Mouse (Mus musculus): ENCODE results near the gene Ldlrap1. TPM values are rescaled to one million over a fixed set of nuclear protein-coding genes. Genes with fewer than 3 reads are reported as not detected.
A peak's percentile ranks its signal among the peaks of the same experiment; 100 is the strongest.

Gene Ldlrap1
- polyA plus RNA-seq, 1 experiment from 2014 or later: 5.7 TPM

- no peak for DNase-seq (ENCODE audit: low spot score, missing footprints)
- Histone ChIP-seq H3K27me3 (ENCODE audit: control insufficient read depth, insufficient read depth, low read length) (no peaks in the 10 kb centered on the region), H3K9me3 (ENCODE audit: control insufficient read depth, low read length) (no peaks in the 10 kb centered on the region), H3K9ac (ENCODE audit: low read length) (no peak overlapping the region), H3K4me2 (no peak overlapping the region), H3K36me3 (ENCODE audit: control insufficient read depth, insufficient read depth, low read length) (no peaks in the 10 kb centered on the region), H3K4me1 (ENCODE audit: control insufficient read depth, insufficient read depth, low read length) (peaks cover 6% of the 10 kb centered on the region; the same call in 1 of the 2 replicates), H3K27ac (ENCODE audit: low read depth, low read length) (no peak overlapping the region), H3K4me3 (ENCODE audit: low read depth, low read length) (no peak overlapping the region)
- WGBS: 86% methylated on average over 16 of the region's 16 CpGs
- ATAC-seq (ENCODE audit: low FRiP score): no peak
Observed at GRCm38 (mm10) chr4:134745900-134746661, 21.7 kb downstream of the Ldlrap1 start.

GRCm38 (mm10) chr4:134743881-134744633 is 23.8 kb downstream of the Ldlrap1 start:
- H3K4me3 ChIP-seq (ENCODE audit: low read depth, low read length): no peak overlapping the region
- no peaks in the 10 kb centered on the region for H3K36me3 ChIP-seq (ENCODE audit: control insufficient read depth, insufficient read depth, low read length)
- no peak overlapping the region for H3K27ac ChIP-seq (ENCODE audit: low read depth, low read length)
- 50% methylated on average over 16 of the region's 16 CpGs for WGBS
- no peak for ATAC-seq (ENCODE audit: low FRiP score)
- peaks cover 6% of the 10 kb centered on the region; the same call in 1 of the 2 replicates for H3K4me1 ChIP-seq (ENCODE audit: control insufficient read depth, insufficient read depth, low read length)
- DNase-seq (ENCODE audit: low spot score, missing footprints): no peak
- no peak overlapping the region for H3K4me2 ChIP-seq
- 0 out of 2 replicates have a peak overlapping the region, but pooled peaks have one; percentile 9 for H3K9ac ChIP-seq (ENCODE audit: low read length)
- no peaks in the 10 kb centered on the region for H3K9me3 ChIP-seq (ENCODE audit: control insufficient read depth, low read length)
- no peaks in the 10 kb centered on the region for H3K27me3 ChIP-seq (ENCODE audit: control insufficient read depth, insufficient read depth, low read length)

GRCm38 (mm10) chr4:134741949-134742348 is 25.9 kb downstream of the Ldlrap1 start:
- H3K9me3 ChIP-seq (ENCODE audit: control insufficient read depth, low read length): no peaks in the 10 kb centered on the region
- H3K27me3 ChIP-seq (ENCODE audit: control insufficient read depth, insufficient read depth, low read length): no peaks in the 10 kb centered on the region
- ATAC-seq (ENCODE audit: low FRiP score): no peak
- no peak for DNase-seq (ENCODE audit: low spot score, missing footprints)
- no peak overlapping the region for H3K9ac ChIP-seq (ENCODE audit: low read length)
- no peaks in the 10 kb centered on the region for H3K36me3 ChIP-seq (ENCODE audit: control insufficient read depth, insufficient read depth, low read length)
- H3K27ac ChIP-seq (ENCODE audit: low read depth, low read length): no peak overlapping the region
- H3K4me2 ChIP-seq: no peak overlapping the region
- WGBS: 84% methylated on average over 8 of the region's 8 CpGs
- H3K4me3 ChIP-seq (ENCODE audit: low read depth, low read length): no peak overlapping the region
- peaks cover 6% of the 10 kb centered on the region; the same call in 1 of the 2 replicates for H3K4me1 ChIP-seq (ENCODE audit: control insufficient read depth, insufficient read depth, low read length)

- Histone ChIP-seq H3K4me1 (ENCODE audit: control insufficient read depth, insufficient read depth, low read length) (peaks cover 6% of the 10 kb centered on the region; the same call in 1 of the 2 replicates), H3K27me3 (ENCODE audit: control insufficient read depth, insufficient read depth, low read length) (no peaks in the 10 kb centered on the region), H3K36me3 (ENCODE audit: control insufficient read depth, insufficient read depth, low read length) (no peaks in the 10 kb centered on the region), H3K9me3 (ENCODE audit: control insufficient read depth, low read length) (no peaks in the 10 kb centered on the region), H3K9ac (ENCODE audit: low read length) (no peak overlapping the region), H3K4me2 (no peak overlapping the region), H3K4me3 (ENCODE audit: low read depth, low read length) (no peak overlapping the region), H3K27ac (ENCODE audit: low read depth, low read length) (no peak overlapping the region)
- DNase-seq (ENCODE audit: low spot score, missing footprints) (no peak), ATAC-seq (ENCODE audit: low FRiP score) (no peak)
- 92% methylated on average over 4 of the region's 4 CpGs for WGBS
Observed at GRCm38 (mm10) chr4:134740186-134740585, 27.6 kb downstream of the Ldlrap1 start.

- H3K27ac ChIP-seq (ENCODE audit: low read depth, low read length): no peak overlapping the region
- H3K4me1 ChIP-seq (ENCODE audit: control insufficient read depth, insufficient read depth, low read length): peaks cover 6% of the 10 kb centered on the region; the same call in 1 of the 2 replicates
- no peak for ATAC-seq (ENCODE audit: low FRiP score)
- H3K9ac ChIP-seq (ENCODE audit: low read length): no peak overlapping the region
- no peaks in the 10 kb centered on the region for H3K27me3 ChIP-seq (ENCODE audit: control insufficient read depth, insufficient read depth, low read length)
- H3K9me3 ChIP-seq (ENCODE audit: control insufficient read depth, low read length): no peaks in the 10 kb centered on the region
- DNase-seq (ENCODE audit: low spot score, missing footprints): no peak
- H3K4me2 ChIP-seq: no peak overlapping the region
- no peak overlapping the region for H3K4me3 ChIP-seq (ENCODE audit: low read depth, low read length)
- no peaks in the 10 kb centered on the region for H3K36me3 ChIP-seq (ENCODE audit: control insufficient read depth, insufficient read depth, low read length)
- whole genome bisulfite sequencing: 84% methylated on average over 3 of the region's 3 CpGs
Observed at GRCm38 (mm10) chr4:134739530-134739929, 28.3 kb downstream of the Ldlrap1 start.

- H3K4me2 ChIP-seq: no peak overlapping the region
- ATAC-seq (ENCODE audit: low FRiP score) (no peak), DNase-seq (ENCODE audit: low spot score, missing footprints) (no peak)
- no peak overlapping the region for H3K27ac ChIP-seq (ENCODE audit: low read depth, low read length)
- 65% methylated on average over 14 of the region's 14 CpGs for WGBS
- H3K27me3 ChIP-seq (ENCODE audit: control insufficient read depth, insufficient read depth, low read length): no peaks in the 10 kb centered on the region
- H3K36me3 ChIP-seq (ENCODE audit: control insufficient read depth, insufficient read depth, low read length): no peaks in the 10 kb centered on the region
- H3K9ac ChIP-seq (ENCODE audit: low read length): no peak overlapping the region
- H3K9me3 ChIP-seq (ENCODE audit: control insufficient read depth, low read length): no peaks in the 10 kb centered on the region
- H3K4me1 ChIP-seq (ENCODE audit: control insufficient read depth, insufficient read depth, low read length): no peaks in the 10 kb centered on the region; the same call in 1 of the 2 replicates
- no peak overlapping the region for H3K4me3 ChIP-seq (ENCODE audit: low read depth, low read length)
Observed at GRCm38 (mm10) chr4:134737365-134737910, 30.4 kb downstream of the Ldlrap1 start.

GRCm38 (mm10) chr4:134736147-134736546 is 31.7 kb downstream of the Ldlrap1 start:
- ATAC-seq (ENCODE audit: low FRiP score): no peak
- H3K36me3 ChIP-seq (ENCODE audit: control insufficient read depth, insufficient read depth, low read length): no peaks in the 10 kb centered on the region
- H3K4me1 ChIP-seq (ENCODE audit: control insufficient read depth, insufficient read depth, low read length): peaks cover 2% of the 10 kb centered on the region; the same call in 1 of the 2 replicates

GRCm38 (mm10) chr4:134734629-134735081 is 33.2 kb downstream of the Ldlrap1 start:
- Histone ChIP-seq H3K36me3 (ENCODE audit: control insufficient read depth, insufficient read depth, low read length) (no peaks in the 10 kb centered on the region), H3K9ac (ENCODE audit: low read length) (no peak overlapping the region), H3K4me1 (ENCODE audit: control insufficient read depth, insufficient read depth, low read length) (peaks cover 11% of the 10 kb centered on the region), H3K4me2 (no peak overlapping the region; the same call in 1 of the 2 replicates), H3K4me3 (ENCODE audit: low read depth, low read length) (no peak overlapping the region), H3K9me3 (ENCODE audit: control insufficient read depth, low read length) (no peaks in the 10 kb centered on the region), H3K27ac (ENCODE audit: low read depth, low read length) (no peak overlapping the region), H3K27me3 (ENCODE audit: control insufficient read depth, insufficient read depth, low read length) (no peaks in the 10 kb centered on the region)
- DNase-seq (ENCODE audit: low spot score, missing footprints) (no peak), ATAC-seq (ENCODE audit: low FRiP score) (no peak)
- WGBS: 56% methylated on average over 9 of the region's 9 CpGs

More at GRCm38 (mm10) chr4:134736147-134736546, 31.7 kb downstream of the Ldlrap1 start:
- Histone ChIP-seq H3K9me3 (ENCODE audit: control insufficient read depth, low read length) (no peaks in the 10 kb centered on the region), H3K9ac (ENCODE audit: low read length) (no peak overlapping the region), H3K4me2 (no peak overlapping the region), H3K27me3 (ENCODE audit: control insufficient read depth, insufficient read depth, low read length) (no peaks in the 10 kb centered on the region), H3K4me3 (ENCODE audit: low read depth, low read length) (no peak overlapping the region), H3K27ac (ENCODE audit: low read depth, low read length) (no peak overlapping the region)
- DNase-seq (ENCODE audit: low spot score, missing footprints): no peak
- WGBS: 79% methylated on average over 7 of the region's 7 CpGs

Data from midbrain, embryonic 11.5 days (tissue).